Mouse (Mus musculus) liver, embryonic 12.5 days (tissue): Measurements from ENCODE around the gene H2al1j. TPM values are rescaled to one million over a fixed set of nuclear protein-coding genes. Genes with fewer than 3 reads are reported as not detected.
"Not testable (repeated sequence)": the region's sequence is repeated elsewhere in the genome, so short reads cannot be mapped to it uniquely, and the experiment has no call there.

Experiments used
- ATAC-seq: fragments of 200-750 bp; cut with Nextera tagmentation; 2 replicates; pipeline ENCODE4 v1.8.0; 2017; ENCODE audit warnings: moderate number of reproducible peaks, mild to moderate bottlenecking, moderate library complexity
- H3K27ac ChIP-seq: fragments of 300-500 bp; sonication (generic); 2 replicates; pipeline ENCODE4 v1.5.1; 2016; ENCODE audit warnings: mild to moderate bottlenecking
- H3K27me3 ChIP-seq: fragments of 300-500 bp; sonication (generic); replicated peaks from 2 replicates; pipeline ENCODE4 v1.6.1; 2016; ENCODE audit warnings: mild to moderate bottlenecking, moderate library complexity
- H3K36me3 ChIP-seq: fragments of 300-500 bp; sonication (generic); 2 replicates; pipeline ENCODE4 v1.6.1; 2016; ENCODE audit warnings: mild to moderate bottlenecking, moderate library complexity
- H3K4me1 ChIP-seq: fragments of 300-500 bp; sonication (generic); 2 replicates; pipeline ENCODE4 v1.6.1; 2016
- H3K4me2 ChIP-seq: fragments of 300-500 bp; sonication (generic); 2 replicates; pipeline ENCODE4 v1.6.1; 2016; ENCODE audit warnings: mild to moderate bottlenecking, moderate library complexity
- H3K4me3 ChIP-seq: fragments of 300-500 bp; sonication (generic); 2 replicates; pipeline ENCODE4 v1.5.1; 2016; ENCODE audit warnings: mild to moderate bottlenecking, moderate library complexity
- H3K9ac ChIP-seq: fragments of 300-500 bp; sonication (generic); 2 replicates; pipeline ENCODE4 v1.6.1; 2016; ENCODE audit warnings: mild to moderate bottlenecking, moderate library complexity
- H3K9me3 ChIP-seq: fragments of 300-500 bp; sonication (generic); replicated peaks from 2 replicates; pipeline ENCODE4 v1.6.1; 2016; ENCODE audit warnings: mild to moderate bottlenecking, moderate library complexity
- WGBS: fragments of 180-500 bp; shearing (Covaris S2); methylation state at CpG from one replicate; pipeline ENCODE4 v1.1.7; 2016; ENCODE audit not compliant: insufficient replicate concordance; 5-methylcytosine and 5-hydroxymethylcytosine counted together
- polyA plus RNA-seq: library from polyadenylated mRNA; unstranded; fragments of >200 nt; fragmentation: Nextera tagmentation; extraction: Ambion mirVana; gene quantifications from 2 replicates; pipeline ENCODE4 v1.2.1, GENCODE M21; 2016

H2al1j gene
- polyA plus RNA-seq, 1 experiment from 2014 or later = not detected

DNA sequence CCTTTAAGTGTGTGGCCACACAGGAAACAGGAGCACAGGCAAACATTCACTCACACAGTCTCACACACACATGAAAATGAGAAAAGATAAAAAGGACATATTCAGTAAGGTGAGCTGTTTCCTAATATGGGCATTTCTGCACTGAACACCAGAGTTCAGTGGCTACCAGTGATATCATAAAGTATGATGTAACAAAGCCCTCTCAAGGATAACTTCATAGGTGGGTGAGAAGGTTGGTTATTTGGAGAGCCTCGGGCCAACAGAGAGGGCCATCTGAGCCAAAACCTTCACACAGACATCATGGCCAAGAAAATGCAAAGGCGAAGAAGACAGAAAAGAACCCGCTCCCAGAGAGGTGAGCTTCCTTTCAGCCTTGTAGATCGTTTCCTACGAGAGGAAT is 3.3 kb upstream of the H2al1j start, which contains the start of gene H2al1i:
Gene H2al1i, plus strand, starts transcription at position 301 of the 400 bp plus-strand sequence.
- not testable (repeated sequence) for H3K9me3 ChIP-seq, H3K4me2 ChIP-seq, H3K27ac ChIP-seq, H3K27me3 ChIP-seq, H3K9ac ChIP-seq, H3K36me3 ChIP-seq, H3K4me3 ChIP-seq, H3K4me1 ChIP-seq, ATAC-seq
- 86% methylated on average over 1 of the region's 5 CpGs for WGBS

DNA sequence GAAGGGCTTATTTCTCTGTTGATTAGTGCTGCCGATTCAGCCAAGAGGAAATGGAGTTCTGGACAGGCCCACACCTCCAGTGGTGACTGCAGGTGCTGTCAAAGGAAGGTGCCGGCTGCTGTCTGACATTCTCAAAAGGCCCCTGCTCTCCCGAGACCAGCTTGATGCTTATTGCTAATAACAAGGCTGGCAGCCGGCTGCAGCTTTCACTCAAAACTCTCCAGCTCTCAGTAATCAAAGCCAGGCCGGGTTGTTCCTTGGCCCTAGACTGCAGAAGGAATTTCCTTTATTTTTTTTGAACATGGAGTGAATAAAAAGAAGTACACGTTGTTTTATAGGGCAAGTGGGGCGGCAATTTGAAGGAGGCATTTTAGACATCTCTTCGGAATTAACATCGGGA is 18.1 kb downstream of the H2al1j start:
- Histone ChIP-seq H3K4me3 (no peak overlapping the region), H3K4me2 (no peak overlapping the region), H3K9me3 (no peaks in the 10 kb centered on the region), H3K9ac (no peak overlapping the region), H3K27ac (no peak overlapping the region), H3K36me3 (no peaks in the 10 kb centered on the region), H3K27me3 (no peaks in the 10 kb centered on the region), H3K4me1 (no peaks in the 10 kb centered on the region)
- ATAC-seq = no peak
- 72% methylated on average over 9 of the region's 9 CpGs for WGBS

DNA sequence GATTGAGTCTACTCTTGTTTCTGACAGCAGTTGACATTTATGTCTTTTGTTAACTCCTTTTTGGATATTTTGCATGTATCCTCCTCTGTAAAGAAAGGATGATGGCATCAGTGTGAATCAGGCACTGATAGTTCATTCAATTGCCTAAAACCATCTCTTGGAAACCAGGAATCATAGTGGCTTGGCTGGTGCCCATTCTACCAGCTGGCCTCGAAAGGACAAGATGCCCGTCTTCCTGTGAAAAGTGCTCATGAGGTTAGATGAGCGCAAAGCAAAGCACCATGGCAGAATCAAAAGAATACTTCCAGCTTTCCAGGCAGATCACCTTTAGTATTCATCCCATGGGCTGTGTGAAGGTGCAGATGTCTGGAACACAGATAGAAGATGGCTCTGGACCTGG is 19.1 kb downstream of the H2al1j start:
- Histone ChIP-seq H3K9ac (no peak overlapping the region), H3K27me3 (no peaks in the 10 kb centered on the region), H3K4me2 (no peak overlapping the region), H3K36me3 (no peaks in the 10 kb centered on the region), H3K4me3 (no peak overlapping the region), H3K9me3 (no peaks in the 10 kb centered on the region), H3K27ac (no peak overlapping the region), H3K4me1 (no peaks in the 10 kb centered on the region)
- ATAC-seq = no peak
- WGBS = 67% methylated on average over 3 of the region's 3 CpGs

DNA sequence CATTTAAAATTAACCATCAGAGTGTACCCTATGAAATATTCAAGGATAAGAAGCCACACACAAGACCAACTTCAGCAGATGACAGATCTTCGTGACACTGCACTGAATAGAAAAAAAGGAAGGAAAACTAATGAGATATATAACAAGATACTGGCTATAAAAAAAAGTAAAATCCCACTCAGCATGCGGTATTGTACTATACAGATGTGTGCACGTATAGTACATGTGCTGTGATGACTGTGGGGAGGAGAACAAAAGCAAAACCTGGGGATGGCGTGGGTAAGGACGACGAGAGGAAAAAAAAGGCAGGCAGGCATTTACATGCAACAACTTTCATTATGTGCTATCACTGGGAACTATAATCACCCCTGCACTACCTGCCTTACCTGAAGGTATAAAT is 33.2 kb downstream of the H2al1j start:
- Histone ChIP-seq H3K36me3 (no peaks in the 10 kb centered on the region), H3K4me2 (no peak overlapping the region), H3K9ac (no peak overlapping the region), H3K4me1 (no peaks in the 10 kb centered on the region), H3K9me3 (no peaks in the 10 kb centered on the region), H3K27me3 (no peaks in the 10 kb centered on the region), H3K27ac (no peak overlapping the region), H3K4me3 (no peak overlapping the region)
- WGBS = 41% methylated on average over 6 of the region's 6 CpGs
- ATAC-seq = no peak

DNA sequence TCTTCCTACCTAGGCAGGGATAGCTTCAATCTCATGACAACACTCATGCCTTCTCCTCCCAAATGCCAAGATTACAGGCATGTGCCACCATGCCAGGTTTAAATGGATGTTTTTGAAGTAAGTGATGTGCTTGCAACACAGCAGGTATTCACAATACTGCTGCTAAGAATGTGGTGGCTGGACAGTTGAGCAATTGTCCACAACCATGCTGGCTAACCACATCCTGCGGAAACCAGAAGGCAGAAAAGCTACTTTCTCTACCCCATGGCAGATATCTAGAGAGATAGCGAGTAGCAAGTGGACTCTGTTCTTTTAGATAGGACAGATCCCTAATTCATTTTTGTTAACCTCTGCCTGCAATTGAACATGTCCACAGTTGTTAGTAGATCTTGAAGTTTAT is 33.6 kb downstream of the H2al1j start:
- H3K9ac ChIP-seq = no peak overlapping the region
- WGBS = 27% methylated on average over 2 of the region's 2 CpGs
- ATAC-seq = no peak

DNA sequence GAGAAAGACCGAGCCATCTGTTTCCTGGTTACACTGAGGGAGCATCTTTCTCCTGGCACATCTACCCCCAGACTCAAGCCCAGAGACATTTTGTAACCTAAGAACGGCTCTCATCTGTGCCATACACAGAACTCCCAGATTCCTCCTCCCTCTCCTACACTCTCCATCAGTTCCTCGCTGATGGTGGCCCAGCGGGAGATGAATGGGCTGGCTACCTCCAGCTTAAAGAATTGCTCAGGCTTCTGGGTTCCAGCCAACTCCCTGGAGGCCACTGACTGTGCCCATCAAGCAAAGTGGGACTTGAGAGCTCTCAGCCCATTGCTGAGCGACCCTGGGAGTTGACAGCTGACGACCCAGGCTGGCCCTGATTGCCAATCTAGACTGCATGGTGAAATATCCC is 36.3 kb downstream of the H2al1j start:
- ATAC-seq = no peak
- no peaks in the 10 kb centered on the region for H3K27me3 ChIP-seq
- H3K4me1 ChIP-seq = no peaks in the 10 kb centered on the region
- H3K9me3 ChIP-seq = no peaks in the 10 kb centered on the region
- no peak overlapping the region for H3K4me2 ChIP-seq
- no peak overlapping the region for H3K4me3 ChIP-seq
- no peak overlapping the region for H3K27ac ChIP-seq
- WGBS = 63% methylated on average over 6 of the region's 6 CpGs
- H3K36me3 ChIP-seq = no peaks in the 10 kb centered on the region
- H3K9ac ChIP-seq = no peak overlapping the region

More for the DNA sequence above, 33.6 kb downstream of the H2al1j start:
- Histone ChIP-seq H3K9me3 (no peaks in the 10 kb centered on the region), H3K4me1 (no peaks in the 10 kb centered on the region), H3K4me3 (no peak overlapping the region), H3K27ac (no peak overlapping the region), H3K27me3 (no peaks in the 10 kb centered on the region), H3K36me3 (no peaks in the 10 kb centered on the region), H3K4me2 (no peak overlapping the region)

DNA sequence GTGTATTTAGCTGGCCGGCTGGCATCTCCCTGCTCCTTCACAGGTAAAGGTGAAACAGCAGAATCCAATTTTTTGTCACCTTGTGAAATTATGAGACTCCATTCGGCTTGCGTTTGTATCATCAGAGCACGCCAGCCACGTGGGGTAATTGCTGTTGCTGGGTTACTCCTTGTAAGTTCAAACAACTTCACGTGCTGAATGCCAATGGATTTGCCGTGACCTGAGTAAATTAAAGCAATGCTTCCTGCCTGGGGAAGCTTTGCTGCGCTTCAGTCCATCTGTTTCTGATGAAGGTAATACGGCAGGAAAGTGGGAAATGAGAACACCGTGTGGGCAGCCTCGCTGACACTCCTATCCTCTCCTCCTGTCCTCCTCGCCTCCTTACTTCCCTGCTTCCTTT is 37.5 kb downstream of the H2al1j start:
- Histone ChIP-seq H3K4me1 (no peaks in the 10 kb centered on the region), H3K36me3 (no peaks in the 10 kb centered on the region), H3K4me3 (no peak overlapping the region), H3K9ac (no peak overlapping the region), H3K4me2 (no peak overlapping the region), H3K9me3 (no peaks in the 10 kb centered on the region), H3K27me3 (no peaks in the 10 kb centered on the region), H3K27ac (no peak overlapping the region)
- no peak for ATAC-seq
- WGBS = 55% methylated on average over 12 of the region's 12 CpGs

Other genes starting within 250 kb of the H2al1j start
- not detected in 2 replicates for gene H2al1a, start 28.6 kb upstream of the H2al1j start, polyA plus RNA-seq
- gene H2al1b, start 25.4 kb upstream of the H2al1j start, polyA plus RNA-seq = not detected in 2 replicates
- gene H2al1c, start 22.2 kb upstream of the H2al1j start, polyA plus RNA-seq = not detected in 2 replicates
- gene H2al1d, start 19.0 kb upstream of the H2al1j start, polyA plus RNA-seq = not detected in 2 replicates
- not detected in 2 replicates for gene H2al1e, start 15.9 kb upstream of the H2al1j start, polyA plus RNA-seq
- not detected in 2 replicates for gene H2al1f, start 12.7 kb upstream of the H2al1j start, polyA plus RNA-seq
- not detected in 2 replicates for gene H2al1g, start 9.6 kb upstream of the H2al1j start, polyA plus RNA-seq
- not detected in 2 replicates for gene H2al1h, start 6.3 kb upstream of the H2al1j start, polyA plus RNA-seq
- gene H2al1i, start 3.2 kb upstream of the H2al1j start, polyA plus RNA-seq = not detected in 2 replicates